Mouse (Mus musculus): ENCODE results near the gene Ift57. TPM values are rescaled to one million over a fixed set of nuclear protein-coding genes. Genes with fewer than 3 reads are reported as not detected.

Ift57 gene
- polyA plus RNA-seq, 1 experiment: 14.7 TPM

GRCm38 (mm10) chr16:49811897-49812296 lies 112.9 kb downstream of the Ift57 start:
- Histone ChIP-seq H3K4me2 (ENCODE audit: low read depth) (no peak overlapping the region), H3K4me3 (no peak overlapping the region), H3K79me2 (ENCODE audit: control insufficient read depth, insufficient read depth) (no peaks in the 10 kb centered on the region), H3ac (ENCODE audit: control insufficient read depth, insufficient read length) (no peak overlapping the region), H3K36me3 (ENCODE audit: control insufficient read depth, insufficient read depth) (no peaks in the 10 kb centered on the region), H3K27me3 (ENCODE audit: control insufficient read depth, insufficient read depth, insufficient read length) (no peaks in the 10 kb centered on the region)
- TF ChIP-seq TCF3 (IDR thresholded peaks at IDR 0.05; ENCODE audit: insufficient read length, low read depth): no peak
- TF ChIP-seq MYOD1 (IDR thresholded peaks at IDR 0.05; ENCODE audit: control insufficient read depth in 1 of 3, insufficient read length in 2 of 3, low read depth in 2 of 3): no peak
- TF ChIP-seq USF1 (IDR thresholded peaks at IDR 0.05; ENCODE audit: low read depth): no peak
- no peak for TF ChIP-seq MYOG (IDR thresholded peaks at IDR 0.05; ENCODE audit: control insufficient read depth in 1 of 3, insufficient read depth in 1 of 3, insufficient read length in 2 of 3, low read depth in 2 of 3)
- no peak for TF ChIP-seq SRF (IDR thresholded peaks at IDR 0.05; ENCODE audit: control insufficient read depth, insufficient read length, low read depth)
- TF ChIP-seq E2F4 (IDR thresholded peaks at IDR 0.05; ENCODE audit: insufficient read depth): no peak
- TF ChIP-seq POLR2A (IDR thresholded peaks at IDR 0.05; ENCODE audit: insufficient read length, low read depth): no peak
- TF ChIP-seq POLR2AphosphoS2 (IDR thresholded peaks at IDR 0.05; ENCODE audit: insufficient read length, low read depth): no peak
- TF ChIP-seq TCF12 (IDR thresholded peaks at IDR 0.05; ENCODE audit: insufficient read depth, poor library complexity, severe bottlenecking): no peak
- no peak for TF ChIP-seq CEBPB (IDR thresholded peaks at IDR 0.05; ENCODE audit: insufficient read depth, poor library complexity, severe bottlenecking)
- no peak for TF ChIP-seq REST (IDR thresholded peaks at IDR 0.05; ENCODE audit: insufficient read depth, insufficient read length)
- TF ChIP-seq MAX (IDR thresholded peaks at IDR 0.05; ENCODE audit: low read depth): no peak

GRCm38 (mm10) chr16:49812821-49813616 lies 114.0 kb downstream of the Ift57 start:
- no peak overlapping the region for H3K4me2 ChIP-seq (ENCODE audit: low read depth)
- H3K4me3 ChIP-seq: no peak overlapping the region
- no peaks in the 10 kb centered on the region for H3K79me2 ChIP-seq (ENCODE audit: control insufficient read depth, insufficient read depth)
- H3ac ChIP-seq (ENCODE audit: control insufficient read depth, insufficient read length): no peak overlapping the region
- no peak for TF ChIP-seq REST (IDR thresholded peaks at IDR 0.05; ENCODE audit: insufficient read depth, insufficient read length)
- TF ChIP-seq USF1 (IDR thresholded peaks at IDR 0.05; ENCODE audit: low read depth): no peak
- TF ChIP-seq TCF3 (IDR thresholded peaks at IDR 0.05; ENCODE audit: insufficient read length, low read depth): no peak
- no peak for TF ChIP-seq E2F4 (IDR thresholded peaks at IDR 0.05; ENCODE audit: insufficient read depth)
- no peaks in the 10 kb centered on the region for H3K36me3 ChIP-seq (ENCODE audit: control insufficient read depth, insufficient read depth)
- H3K27me3 ChIP-seq (ENCODE audit: control insufficient read depth, insufficient read depth, insufficient read length): no peaks in the 10 kb centered on the region

- Histone ChIP-seq H3K79me2 (ENCODE audit: control insufficient read depth, insufficient read depth) (no peaks in the 10 kb centered on the region), H3K36me3 (ENCODE audit: control insufficient read depth, insufficient read depth) (no peaks in the 10 kb centered on the region), H3K4me2 (ENCODE audit: low read depth) (no peak overlapping the region), H3K4me3 (no peak overlapping the region), H3ac (ENCODE audit: control insufficient read depth, insufficient read length) (no peak overlapping the region), H3K27me3 (ENCODE audit: control insufficient read depth, insufficient read depth, insufficient read length) (no peaks in the 10 kb centered on the region)
- TF ChIP-seq E2F4 (IDR thresholded peaks at IDR 0.05; ENCODE audit: insufficient read depth): no peak
These were observed 115.4 kb downstream of the Ift57 start for GRCm38 (mm10) chr16:49814419-49814818.

Other genes starting within 250 kb of the Ift57 start
- gene Cd47, start 101.3 kb downstream of the Ift57 start, polyA plus RNA-seq (2012; fragmentation: generic; extraction: Trizol): 79.4 TPM

Data from myocyte (in vitro differentiated cells).